Mouse (Mus musculus) liver, adult 10 weeks (tissue): ENCODE measurements around the gene Polg2. TPM values are rescaled to one million over a fixed set of nuclear protein-coding genes. Genes with fewer than 3 reads are reported as not detected.

ENCODE experiments used
- polyA plus RNA-seq: library from polyadenylated mRNA; stranded (reverse); fragments of 350-450 nt; fragmentation: Illumina TruSeq; extraction: RNeasy Lipid Tissue Mini Kit (QIAGEN cat#74804); gene quantifications from one replicate; pipeline ENCODE4 v1.2.3, GENCODE M21; 2014; ENCODE audit warnings: low read depth, low replicate concordance

Polg2 gene
- polyA plus RNA-seq = 6.5 TPM

DNA sequence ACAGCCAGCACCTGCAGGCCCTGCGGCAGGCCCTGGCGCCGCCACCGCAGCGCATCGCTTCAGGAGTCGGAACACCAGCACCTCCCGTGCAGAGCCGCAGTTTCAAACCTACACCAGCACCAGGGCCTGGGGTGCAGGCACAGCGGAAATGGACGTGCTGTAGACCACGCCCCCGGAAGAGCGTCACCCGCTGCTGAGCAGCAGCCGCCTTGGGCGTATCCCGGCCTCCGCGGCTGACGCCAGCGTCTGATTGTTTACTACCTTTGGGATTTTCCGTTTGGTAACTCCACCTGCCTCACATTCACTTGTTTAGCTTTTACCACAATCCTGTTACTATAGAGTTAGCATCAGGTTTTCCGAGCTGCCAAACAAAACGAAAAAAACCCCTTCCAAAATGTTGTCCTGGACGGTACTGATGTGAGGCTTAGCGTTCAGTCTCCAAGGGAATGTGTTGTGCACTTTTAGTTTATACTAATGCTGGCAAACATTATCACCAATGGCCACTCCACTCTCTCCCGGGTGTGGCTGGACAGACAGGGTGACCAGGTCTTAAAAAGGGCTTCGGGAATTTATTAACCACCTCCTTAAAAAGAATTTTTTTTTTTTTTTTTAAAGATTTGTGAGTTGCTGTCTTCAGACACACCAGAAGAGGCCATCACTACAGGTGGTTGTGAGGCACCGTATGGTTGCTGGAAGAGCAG lies at the start of gene Polg2:
Polg2 (minus strand) TSS at position 150 of the 701 bp plus-strand sequence.

DNA sequence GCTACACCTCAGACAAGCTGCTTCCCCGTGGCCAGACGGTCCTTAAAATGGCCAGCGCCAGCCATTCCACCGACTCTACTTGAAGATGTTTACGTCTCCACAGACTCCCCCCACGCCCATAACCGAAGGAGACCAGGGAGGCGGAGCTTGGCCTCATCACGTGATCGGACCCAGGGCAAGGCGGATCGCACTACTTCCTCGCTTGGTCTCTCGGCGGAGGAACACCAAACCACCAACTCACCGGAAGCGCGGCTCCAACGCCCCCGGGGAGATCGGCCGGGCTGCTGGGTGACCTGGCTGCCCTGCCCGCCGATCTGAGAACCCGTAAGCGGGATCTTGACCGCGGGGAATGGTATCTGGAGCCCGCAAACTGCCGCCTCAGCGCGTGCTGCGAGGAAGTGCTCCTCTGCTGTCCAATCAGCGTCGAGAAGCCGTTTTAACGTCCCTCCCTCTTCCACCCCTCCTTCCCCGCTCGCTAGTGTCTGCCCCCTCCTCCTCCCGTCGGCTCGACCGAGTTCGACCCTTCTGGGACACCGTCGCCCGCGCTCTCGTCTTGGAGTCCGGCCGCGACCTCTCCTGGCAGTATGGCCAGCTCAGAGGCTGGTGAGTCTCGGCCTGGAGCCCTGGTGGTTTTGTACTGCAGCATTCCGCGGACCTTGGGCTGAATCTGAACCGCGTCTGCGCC lies 9.6 kb upstream of the Polg2 start, which contains the start of the genes Ddx5 and Cep95:
Ddx5 (minus strand) TSS at position 411 of the 685 bp plus-strand sequence.
Cep95 (plus strand) TSS at position 478 of the 685 bp plus-strand sequence.

DNA sequence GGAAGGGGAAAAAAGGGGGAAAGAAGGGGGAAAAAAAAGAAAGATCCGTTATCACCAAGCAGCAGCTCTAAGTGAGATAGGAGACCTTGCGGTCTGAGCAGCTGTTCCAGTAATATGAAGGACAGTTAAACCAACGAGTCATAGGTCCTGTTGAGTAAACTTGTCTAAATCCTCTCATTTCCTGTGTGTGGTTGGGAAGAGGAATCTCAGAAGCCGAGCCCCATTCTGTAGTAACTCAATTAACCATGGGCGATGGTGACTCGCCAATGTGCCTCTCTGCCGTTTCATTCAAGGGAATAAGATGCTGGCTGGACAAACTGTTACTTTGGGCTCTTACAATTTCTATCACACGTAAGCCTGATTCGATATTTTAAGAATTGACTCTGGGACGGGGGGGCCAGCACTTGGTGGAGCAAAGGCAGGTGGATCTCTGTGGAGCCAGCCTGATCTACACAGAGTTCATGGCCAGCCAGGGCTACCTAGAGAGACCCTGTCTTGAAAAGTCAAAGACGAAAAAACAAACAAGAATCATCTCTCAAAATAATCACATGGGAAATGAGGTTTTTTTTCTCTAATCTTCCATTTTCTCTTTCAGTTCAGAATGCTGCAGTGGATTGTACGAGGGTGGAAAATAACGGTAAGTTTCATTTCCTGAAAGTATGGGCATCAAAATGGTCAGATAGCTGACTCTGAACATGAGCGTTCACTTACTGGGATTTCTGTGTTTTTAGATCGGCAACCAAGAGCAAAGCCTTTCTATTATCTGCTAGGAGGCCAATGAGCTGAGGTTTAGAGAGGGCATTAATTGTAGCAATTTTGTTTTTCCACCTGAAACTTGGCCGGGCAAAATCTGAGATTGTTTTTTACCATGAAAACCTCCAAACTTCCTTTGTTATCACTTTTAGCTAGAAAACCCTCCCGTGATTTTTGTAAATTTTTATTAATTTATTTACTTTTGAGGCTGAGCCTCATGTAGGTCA lies 28.0 kb downstream of the Polg2 start, which contains the start of gene Milr1:
Milr1 (plus strand) TSS at position 188 of the 980 bp plus-strand sequence.

DNA sequence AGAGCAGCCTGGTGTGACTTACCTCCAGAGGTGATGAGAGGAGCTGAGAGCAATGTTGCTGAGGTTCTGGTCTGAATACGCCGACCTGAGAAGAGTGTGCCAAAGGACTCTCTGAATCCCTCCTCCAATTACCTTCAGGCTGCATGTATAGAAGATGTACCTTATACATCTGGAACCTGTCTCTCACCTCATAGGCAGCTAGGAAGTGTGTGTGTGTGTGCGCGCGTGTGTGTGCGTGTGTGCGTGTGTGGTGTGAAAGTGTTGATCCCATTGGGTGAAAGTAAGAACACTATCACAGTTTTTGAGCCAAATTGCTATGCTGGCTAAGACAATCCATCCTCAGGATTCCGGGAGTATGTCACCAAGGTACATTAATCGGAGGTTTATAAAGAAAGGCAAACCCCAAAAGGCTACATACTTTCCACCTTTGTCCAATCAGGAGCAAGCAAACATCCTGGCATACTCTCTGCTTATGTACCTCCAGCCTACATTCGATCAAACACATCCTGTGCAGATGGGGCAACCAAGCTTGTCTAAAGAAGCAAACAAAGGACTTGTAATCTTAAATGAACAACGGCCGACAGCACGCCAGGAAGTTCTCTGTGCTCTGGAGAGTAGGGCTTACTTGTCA lies 29.1 kb downstream of the Polg2 start, which contains the start of gene Pecam1:
Pecam1 (minus strand) TSS at position 508 of the 631 bp plus-strand sequence.

Other genes with a start within 250 kb of the Polg2 start
- gene Tex2, start 166.1 kb downstream of the Polg2 start, polyA plus RNA-seq = 81.4 TPM
- 4.7 TPM for gene Pecam1, start 28.9 kb downstream of the Polg2 start, polyA plus RNA-seq
- gene Milr1, start 28.3 kb downstream of the Polg2 start, polyA plus RNA-seq = 1.5 TPM
- gene Ddx5, start 9.6 kb upstream of the Polg2 start, polyA plus RNA-seq = 555 TPM
- 7.8 TPM for gene Cep95, start 9.7 kb upstream of the Polg2 start, polyA plus RNA-seq
- gene Smurf2, start 141.2 kb upstream of the Polg2 start, polyA plus RNA-seq = 36.2 TPM
- 60.3 TPM for gene Kpna2, start 220.0 kb upstream of the Polg2 start, polyA plus RNA-seq
- 5.7 TPM for gene 1810010H24Rik, start 246.1 kb upstream of the Polg2 start, polyA plus RNA-seq